Mouse (Mus musculus) small intestine, adult 2 months (tissue): ENCODE results near the gene Cpn2.

Experiments
- CTCF ChIP-seq: fragments of 200-500 bp; IDR thresholded peaks from 2 replicates; pipeline ENCODE4 v1.5.1; 2012; ENCODE audit warnings: low read depth, mild to moderate bottlenecking, control low read depth, inconsistent platforms, low read length, moderate library complexity, mixed read lengths; ENCODE audit not compliant: insufficient replicate concordance, insufficient read length; ENCODE audit errors: extremely low read depth
- POLR2A ChIP-seq: fragments of 200-500 bp; IDR thresholded peaks from 2 replicates; pipeline ENCODE4 v1.6.1; 2012; ENCODE audit warnings: low read depth, mild to moderate bottlenecking, control low read depth, inconsistent platforms, low read length, moderate library complexity

- TF ChIP-seq POLR2A (no peak), CTCF (no peak)
Measured at GRCm38 (mm10) chr16:30297450-30297849, 30.2 kb upstream of the Cpn2 start.
